Mouse (Mus musculus): ENCODE results near the gene Adra1b. TPM values are rescaled to one million over a fixed set of nuclear protein-coding genes. Genes with fewer than 3 reads are reported as not detected.

Gene Adra1b
- polyA plus RNA-seq (2012; rRNA removed), result 4.7 and 5.6 TPM in 2 replicates

DNA sequence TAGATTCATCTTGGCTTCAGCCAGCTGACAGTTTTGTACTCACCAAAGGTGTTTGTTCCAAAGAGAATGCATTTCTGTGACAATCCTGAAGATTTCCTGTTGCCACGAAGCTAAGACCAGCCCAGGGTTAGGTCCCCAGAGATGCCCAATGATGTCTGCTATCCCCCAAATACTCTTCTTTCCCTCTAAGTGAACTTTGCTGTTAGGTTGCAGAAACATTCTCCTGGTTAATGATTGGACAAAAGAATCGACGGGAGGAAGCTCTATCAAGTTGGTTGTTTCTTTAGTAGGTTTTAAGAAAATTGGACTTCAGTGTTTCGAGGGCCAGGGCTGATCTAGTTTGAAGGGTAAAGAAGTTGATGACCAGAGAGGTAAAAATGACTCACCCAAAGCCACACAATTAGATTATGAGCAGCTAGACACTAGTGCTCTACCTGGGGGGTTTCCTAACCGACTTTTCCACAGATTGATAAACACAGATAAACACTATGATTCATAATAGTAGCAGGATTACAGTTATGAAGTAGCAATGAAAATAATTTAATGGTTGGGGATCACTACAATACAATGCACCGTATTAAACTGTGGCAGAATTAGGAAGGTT lies at the start of gene Adra1b:
Adra1b (minus strand) TSS at position 160 of the 604 bp plus-strand sequence.

DNA sequence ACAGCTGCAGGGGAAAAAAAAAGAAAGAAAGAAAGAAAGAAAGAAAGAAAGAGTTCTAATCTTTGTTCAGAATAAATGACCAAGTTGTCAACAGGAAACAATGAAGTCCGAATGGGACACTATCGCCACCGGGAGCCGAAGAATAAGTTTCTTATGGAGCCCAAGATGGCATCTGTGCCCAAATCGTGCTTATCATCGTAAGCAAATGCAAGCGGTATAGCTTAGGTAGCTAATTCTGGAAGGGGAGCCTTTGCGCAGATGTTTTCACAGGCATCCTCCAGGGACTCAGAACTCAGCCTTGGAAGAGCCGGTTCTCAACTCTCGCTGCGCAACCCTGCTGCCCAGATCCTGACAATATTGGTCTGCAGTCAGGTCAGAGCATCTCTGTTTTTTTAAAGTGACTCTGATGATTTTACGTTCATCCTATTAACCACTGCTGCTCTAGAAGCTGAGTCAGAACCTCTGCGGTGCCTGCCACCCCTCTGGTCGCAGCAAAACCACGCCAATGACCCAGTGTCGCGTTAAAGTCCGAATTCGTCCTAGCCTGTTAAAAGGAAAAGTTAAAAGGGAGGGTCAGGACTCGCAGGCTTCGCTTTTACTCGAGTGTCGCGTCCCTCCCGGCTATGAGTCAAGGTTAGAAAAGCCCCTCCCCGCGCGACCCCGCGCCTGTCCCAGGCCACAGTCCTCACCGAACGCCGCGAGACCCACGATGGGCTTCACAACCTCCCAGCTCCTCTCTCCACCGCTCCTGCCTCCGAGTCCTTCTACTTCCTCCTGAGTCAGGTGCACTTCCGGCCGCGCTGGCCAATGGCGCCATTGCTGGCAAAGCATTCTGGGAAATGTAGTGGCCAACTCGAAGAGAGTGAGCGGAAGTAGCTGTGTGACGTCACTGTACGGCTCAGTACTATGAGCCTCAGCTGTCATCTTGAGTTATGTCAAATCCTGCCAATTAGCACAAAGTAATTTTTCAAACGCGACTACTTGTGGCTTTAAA lies 153.5 kb downstream of the Adra1b start, which contains the start of gene Ttc1:
Ttc1 (minus strand) TSS at position 776 of the 994 bp plus-strand sequence.

Other genes starting within 250 kb of the Adra1b start
- gene Pwwp2a, start 219.2 kb downstream of the Adra1b start, polyA plus RNA-seq (2012; rRNA removed), result 48.2 and 48.7 TPM in 2 replicates
- 47.2 and 50.3 TPM in 2 replicates for gene Ttc1, start 153.2 kb downstream of the Adra1b start, polyA plus RNA-seq (2012; rRNA removed)

Data from central nervous system, embryonic 14 days (tissue).